Mouse (Mus musculus): ENCODE results near the gene Ankmy1. TPM values are rescaled to one million over a fixed set of nuclear protein-coding genes. Genes with fewer than 3 reads are reported as not detected.

Gene Ankmy1
- polyA plus RNA-seq, 1 experiment: 0.57 TPM

DNA sequence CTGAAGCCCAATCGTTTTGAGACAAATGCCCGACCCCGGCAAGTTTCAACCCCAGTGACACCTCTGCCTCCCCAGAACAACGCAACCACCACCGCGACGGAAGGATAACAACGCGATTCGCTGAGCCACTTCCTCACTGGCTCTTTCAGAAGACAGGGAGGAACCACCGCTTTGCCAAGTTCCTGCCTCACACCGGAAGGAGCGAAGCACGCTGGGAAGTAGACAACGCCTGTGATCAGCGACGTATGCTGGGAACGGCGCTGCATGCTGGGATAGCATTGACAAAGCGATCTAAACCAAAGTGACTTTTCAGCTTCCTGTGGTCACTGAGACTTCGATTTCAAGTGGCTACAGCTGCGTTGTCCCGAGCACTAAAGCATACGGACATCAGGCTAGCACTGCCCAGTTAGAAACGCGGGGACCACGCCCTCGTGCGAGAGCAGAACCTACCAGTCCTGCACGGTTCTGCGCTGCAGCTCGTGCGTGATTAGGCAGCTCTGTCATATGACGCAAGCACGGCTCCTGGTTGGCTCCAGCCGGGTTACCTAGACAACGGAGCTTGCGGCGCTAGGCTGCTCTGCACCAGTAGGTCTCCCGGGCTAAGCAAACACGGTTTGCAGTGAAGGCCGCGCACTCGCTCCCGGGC lies 31.6 kb upstream of the Ankmy1 start, which contains the start of gene Capn10:
Gene Capn10 (plus strand): TSS at position 195 of the 646 bp plus-strand sequence.
- Histone ChIP-seq H3K79me3 (ENCODE audit: low read depth) (peaks cover 5% of the 10 kb centered on the region), H3K4me3 (ENCODE audit: insufficient read depth, poor library complexity, severe bottlenecking) (peak within 1 kb of the TSS; percentile 78), H3K27me3 (ENCODE audit: control insufficient read depth, insufficient read depth, insufficient read length) (no peaks in the 10 kb centered on the region), H3K79me2 (ENCODE audit: control insufficient read depth, insufficient read depth) (peaks cover 19% of the 10 kb centered on the region), H3K36me3 (ENCODE audit: control insufficient read depth, insufficient read depth) (no peaks in the 10 kb centered on the region), H3ac (ENCODE audit: control insufficient read depth, insufficient read length, low read depth) (peak within 1 kb of the TSS; percentile 79)
- TF ChIP-seq MAX (IDR thresholded peaks at IDR 0.05): peak; percentile 61
- TF ChIP-seq CEBPB (IDR thresholded peaks at IDR 0.05; ENCODE audit: low read depth): peak; percentile 39
- TF ChIP-seq USF1 (IDR thresholded peaks at IDR 0.05; ENCODE audit: low read depth): peak; percentile 94
- no peak for TF ChIP-seq MYOG (IDR thresholded peaks at IDR 0.05; ENCODE audit: control insufficient read depth, extremely low read depth, insufficient read length)
- no peak for TF ChIP-seq CTCF (IDR thresholded peaks at IDR 0.05; ENCODE audit: control insufficient read depth, insufficient read depth, insufficient read length)

DNA sequence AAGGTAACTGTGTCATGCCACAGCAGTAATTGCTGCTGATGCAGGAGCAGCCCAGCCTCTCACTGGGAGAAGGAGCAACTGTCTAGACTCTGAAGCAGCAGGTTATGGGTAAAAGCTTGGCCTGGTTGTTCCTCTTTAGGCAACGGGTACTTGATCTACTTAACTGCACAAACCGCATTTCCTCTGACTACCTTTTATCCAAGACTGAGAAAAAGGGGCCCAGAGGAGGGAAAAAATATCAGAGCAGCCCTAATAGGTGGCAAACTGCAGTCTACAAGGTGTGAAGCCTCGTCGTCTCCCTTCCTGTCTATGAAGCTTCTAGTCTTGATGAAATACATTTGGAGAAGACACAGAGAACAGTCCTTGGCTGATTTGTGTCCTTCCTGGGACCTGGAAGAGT lies 30.9 kb upstream of the Ankmy1 start:
- no peaks in the 10 kb centered on the region for H3K27me3 ChIP-seq (ENCODE audit: control insufficient read depth, insufficient read depth, insufficient read length)
- peaks cover 19% of the 10 kb centered on the region for H3K79me2 ChIP-seq (ENCODE audit: control insufficient read depth, insufficient read depth)
- peaks cover 5% of the 10 kb centered on the region for H3K79me3 ChIP-seq (ENCODE audit: low read depth)
- TF ChIP-seq FOSL1 (IDR thresholded peaks at IDR 0.05; ENCODE audit: insufficient read depth, low read length, poor library complexity, severe bottlenecking) (no peak), CEBPB (IDR thresholded peaks at IDR 0.05; ENCODE audit: low read depth) (no peak), USF1 (IDR thresholded peaks at IDR 0.05; ENCODE audit: low read depth) (no peak), CTCF (IDR thresholded peaks at IDR 0.05; ENCODE audit: control insufficient read depth, insufficient read depth, insufficient read length) (no peak), MYOD1 (IDR thresholded peaks at IDR 0.05; ENCODE audit: control insufficient read depth, insufficient read length, low read depth) (no peak), MYOG (IDR thresholded peaks at IDR 0.05; ENCODE audit: control insufficient read depth, extremely low read depth, insufficient read length) (no peak), MAX (IDR thresholded peaks at IDR 0.05) (no peak)
- peak overlapping the region; percentile 78 for H3K4me3 ChIP-seq (ENCODE audit: insufficient read depth, poor library complexity, severe bottlenecking)
- no peaks in the 10 kb centered on the region for H3K36me3 ChIP-seq (ENCODE audit: control insufficient read depth, insufficient read depth)
- peak overlapping the region; percentile 76 for H3ac ChIP-seq (ENCODE audit: control insufficient read depth, insufficient read length, low read depth)

DNA sequence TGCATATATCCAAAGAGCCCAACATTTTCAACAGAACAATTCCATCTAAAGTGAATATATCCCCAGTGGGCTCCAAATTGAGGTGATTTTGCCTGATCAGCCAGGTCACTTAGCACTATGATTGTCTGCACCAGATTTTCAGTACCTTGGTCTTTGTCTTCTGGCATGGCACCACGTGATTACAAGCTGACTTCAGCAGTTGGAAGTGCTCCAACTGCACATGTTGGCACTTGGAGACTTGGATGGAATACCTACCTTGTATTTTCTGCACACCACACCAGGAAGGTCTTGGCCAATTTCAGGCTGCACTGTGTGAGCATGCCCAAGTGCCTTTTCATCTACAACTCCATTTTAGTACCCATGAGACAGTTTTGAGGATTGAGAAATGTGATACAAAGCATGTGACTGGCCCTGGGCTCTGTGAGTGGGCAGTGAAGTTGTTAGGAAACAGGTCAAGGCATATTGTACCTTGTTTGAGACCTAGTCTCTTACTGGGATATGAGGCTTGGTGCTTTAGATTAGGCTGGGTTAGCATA lies 27.5 kb upstream of the Ankmy1 start:
- Histone ChIP-seq H3K79me3 (ENCODE audit: low read depth) (peaks cover 4% of the 10 kb centered on the region), H3K27me3 (ENCODE audit: control insufficient read depth, insufficient read depth, insufficient read length) (no peaks in the 10 kb centered on the region), H3K79me2 (ENCODE audit: control insufficient read depth, insufficient read depth) (peaks cover 4% of the 10 kb centered on the region), H3K4me3 (ENCODE audit: insufficient read depth, poor library complexity, severe bottlenecking) (no peak overlapping the region), H3K36me3 (ENCODE audit: control insufficient read depth, insufficient read depth) (no peaks in the 10 kb centered on the region), H3ac (ENCODE audit: control insufficient read depth, insufficient read length, low read depth) (no peak overlapping the region)
- no peak for TF ChIP-seq CEBPB (IDR thresholded peaks at IDR 0.05; ENCODE audit: low read depth)
- no peak for TF ChIP-seq MAX (IDR thresholded peaks at IDR 0.05)
- no peak for TF ChIP-seq CTCF (IDR thresholded peaks at IDR 0.05; ENCODE audit: control insufficient read depth, insufficient read depth, insufficient read length)
- peak; percentile 22 for TF ChIP-seq USF1 (IDR thresholded peaks at IDR 0.05; ENCODE audit: low read depth)

DNA sequence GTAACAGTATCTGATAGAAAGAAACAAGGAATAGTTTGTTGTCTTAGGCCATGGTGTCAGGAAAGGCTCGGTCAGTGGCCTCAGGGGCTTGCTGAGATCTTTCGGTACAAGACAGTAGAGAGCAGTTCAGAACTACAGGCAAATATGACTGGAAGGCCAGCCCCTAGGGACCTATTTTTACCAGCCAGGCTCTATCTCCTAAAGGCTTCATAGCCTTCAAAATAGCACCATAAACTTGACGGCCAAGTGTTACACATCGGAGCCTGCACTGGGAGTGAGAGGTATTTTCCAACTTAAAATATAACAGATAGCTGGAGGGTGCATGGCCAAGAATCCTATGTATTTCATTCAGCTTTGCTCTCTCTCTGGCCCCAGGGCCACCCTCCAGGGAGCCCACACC lies 18.8 kb upstream of the Ankmy1 start:
- no peaks in the 10 kb centered on the region for H3K27me3 ChIP-seq (ENCODE audit: control insufficient read depth, insufficient read depth, insufficient read length)
- H3K36me3 ChIP-seq (ENCODE audit: control insufficient read depth, insufficient read depth): peaks cover 4% of the 10 kb centered on the region
- no peaks in the 10 kb centered on the region for H3K79me3 ChIP-seq (ENCODE audit: low read depth)
- no peaks in the 10 kb centered on the region for H3K79me2 ChIP-seq (ENCODE audit: control insufficient read depth, insufficient read depth)
- no peak overlapping the region for H3ac ChIP-seq (ENCODE audit: control insufficient read depth, insufficient read length, low read depth)
- no peak for TF ChIP-seq MYOG (IDR thresholded peaks at IDR 0.05; ENCODE audit: control insufficient read depth, extremely low read depth, insufficient read length)
- no peak overlapping the region for H3K4me3 ChIP-seq (ENCODE audit: insufficient read depth, poor library complexity, severe bottlenecking)

DNA sequence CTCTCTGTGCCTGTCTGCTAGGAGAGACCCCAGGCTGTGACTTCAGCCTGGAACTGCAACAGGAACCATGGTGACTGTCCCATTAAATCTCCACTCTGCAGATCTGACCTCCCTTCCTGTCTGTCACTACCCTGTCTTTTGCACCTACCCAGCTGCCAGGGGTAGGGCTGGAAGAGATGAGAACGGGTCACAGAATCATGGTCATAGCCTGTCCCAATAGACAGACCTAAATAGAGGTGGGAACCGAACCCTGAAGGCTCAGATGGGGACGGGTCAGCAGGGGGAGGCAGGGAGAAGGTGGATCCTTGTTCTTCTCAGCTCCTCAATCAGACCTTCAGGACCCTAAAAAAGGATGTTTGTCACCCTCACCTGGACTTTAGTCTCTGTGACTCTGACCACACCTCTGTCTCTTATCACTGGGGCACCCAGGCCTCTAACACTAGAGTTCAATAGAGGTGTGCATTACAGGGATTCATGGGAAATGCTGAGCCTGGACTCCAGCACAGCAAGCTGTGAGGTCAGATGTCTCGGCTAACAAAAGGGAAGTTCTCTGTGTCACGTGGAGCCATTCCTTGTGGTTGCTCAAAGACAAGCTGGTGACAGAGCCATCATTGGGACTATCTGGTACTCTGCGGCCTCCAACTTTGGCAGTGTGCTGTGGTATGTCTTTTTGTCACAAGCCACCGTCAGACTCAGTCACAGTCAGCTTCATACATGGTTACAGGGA lies 17.9 kb upstream of the Ankmy1 start:
- Histone ChIP-seq H3K36me3 (ENCODE audit: control insufficient read depth, insufficient read depth) (peaks cover 6% of the 10 kb centered on the region), H3ac (ENCODE audit: control insufficient read depth, insufficient read length, low read depth) (no peak overlapping the region), H3K27me3 (ENCODE audit: control insufficient read depth, insufficient read depth, insufficient read length) (no peaks in the 10 kb centered on the region), H3K79me2 (ENCODE audit: control insufficient read depth, insufficient read depth) (no peaks in the 10 kb centered on the region), H3K4me3 (ENCODE audit: insufficient read depth, poor library complexity, severe bottlenecking) (no peak overlapping the region), H3K79me3 (ENCODE audit: low read depth) (no peaks in the 10 kb centered on the region)
- no peak for TF ChIP-seq USF1 (IDR thresholded peaks at IDR 0.05; ENCODE audit: low read depth)
- TF ChIP-seq CEBPB (IDR thresholded peaks at IDR 0.05; ENCODE audit: low read depth): no peak
- no peak for TF ChIP-seq MYOD1 (IDR thresholded peaks at IDR 0.05; ENCODE audit: control insufficient read depth, insufficient read length, low read depth)
- TF ChIP-seq CTCF (IDR thresholded peaks at IDR 0.05; ENCODE audit: control insufficient read depth, insufficient read depth, insufficient read length): no peak
- TF ChIP-seq MYOG (IDR thresholded peaks at IDR 0.05; ENCODE audit: control insufficient read depth, extremely low read depth, insufficient read length): no peak
- TF ChIP-seq FOSL1 (IDR thresholded peaks at IDR 0.05; ENCODE audit: insufficient read depth, low read length, poor library complexity, severe bottlenecking): no peak
- TF ChIP-seq MAX (IDR thresholded peaks at IDR 0.05): no peak

DNA sequence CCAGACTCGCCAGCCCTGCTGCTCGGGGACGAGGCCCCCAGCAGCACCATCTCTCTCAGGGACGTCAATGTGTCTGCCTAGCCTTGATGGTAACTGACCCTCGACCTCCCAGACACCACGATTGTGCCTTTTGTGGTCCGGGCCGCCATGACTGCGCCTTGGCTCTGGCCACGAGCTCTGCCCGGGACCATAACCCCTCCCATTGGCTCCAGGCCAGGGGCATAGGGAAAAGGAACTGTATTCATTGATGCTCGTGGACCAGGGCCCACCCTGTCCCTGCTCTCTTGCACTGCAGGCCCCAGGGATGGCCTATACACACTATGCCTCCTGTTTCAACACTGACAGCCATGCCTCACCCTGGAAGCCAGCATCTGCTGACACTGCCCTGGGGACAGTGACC lies 17.1 kb upstream of the Ankmy1 start:
- Histone ChIP-seq H3K4me3 (ENCODE audit: insufficient read depth, poor library complexity, severe bottlenecking) (no peak overlapping the region), H3K27me3 (ENCODE audit: control insufficient read depth, insufficient read depth, insufficient read length) (no peaks in the 10 kb centered on the region), H3K79me3 (ENCODE audit: low read depth) (no peaks in the 10 kb centered on the region), H3K36me3 (ENCODE audit: control insufficient read depth, insufficient read depth) (peaks cover 10% of the 10 kb centered on the region), H3K79me2 (ENCODE audit: control insufficient read depth, insufficient read depth) (no peaks in the 10 kb centered on the region), H3ac (ENCODE audit: control insufficient read depth, insufficient read length, low read depth) (no peak overlapping the region)
- no peak for TF ChIP-seq CTCF (IDR thresholded peaks at IDR 0.05; ENCODE audit: control insufficient read depth, insufficient read depth, insufficient read length)
- no peak for TF ChIP-seq CEBPB (IDR thresholded peaks at IDR 0.05; ENCODE audit: low read depth)
- no peak for TF ChIP-seq USF1 (IDR thresholded peaks at IDR 0.05; ENCODE audit: low read depth)
